Mouse (Mus musculus): Measurements from ENCODE around the gene Map4k1. TPM values are rescaled to one million over a fixed set of nuclear protein-coding genes. Genes with fewer than 3 reads are reported as not detected.

Gene Map4k1
- polyA plus RNA-seq, 2 experiments, result 6.4 to 9.3 TPM

- no peak for TF ChIP-seq POLR2A (IDR thresholded peaks at IDR 0.05; ENCODE audit: borderline replicate concordance, extremely low read depth, insufficient read depth, insufficient read length)
- ATAC-seq (ENCODE audit: low FRiP score, low read depth), result no peak
- no peak overlapping the region for H3K4me3 ChIP-seq (replicated peaks; ENCODE audit: low read length)
- no peak overlapping the region for H3K27ac ChIP-seq (replicated peaks; ENCODE audit: low read depth, low read length)
- whole genome bisulfite sequencing, result 86% methylated on average over 5 of the region's 5 CpGs
- no peak overlapping the region for H3K9ac ChIP-seq (ENCODE audit: low read depth, low read length, severe bottlenecking)
- no peaks in the 10 kb centered on the region for H3K27me3 ChIP-seq (ENCODE audit: control insufficient read depth, insufficient read depth, low read length)
- H3K9me3 ChIP-seq (ENCODE audit: control insufficient read depth, low read length), result no peaks in the 10 kb centered on the region
- no peaks in the 10 kb centered on the region for H3K36me3 ChIP-seq (ENCODE audit: control insufficient read depth, insufficient read depth, low read length)
- no peak for DNase-seq (ENCODE audit: low spot score)
- no peaks in the 10 kb centered on the region for H3K4me1 ChIP-seq (ENCODE audit: control insufficient read depth, insufficient read depth, low read length)
- no peak overlapping the region for H3K4me2 ChIP-seq (replicated peaks; ENCODE audit: low read depth, low read length, severe bottlenecking)
These were observed 44.3 kb downstream of the Map4k1 start for GRCm38 (mm10) chr7:29026195-29026594.

- H3K27me3 ChIP-seq (ENCODE audit: control insufficient read depth, insufficient read depth, low read length), result no peaks in the 10 kb centered on the region
- no peak for TF ChIP-seq POLR2A (IDR thresholded peaks at IDR 0.05; ENCODE audit: borderline replicate concordance, extremely low read depth, insufficient read depth, insufficient read length)
- H3K36me3 ChIP-seq (ENCODE audit: control insufficient read depth, insufficient read depth, low read length), result no peaks in the 10 kb centered on the region
- no peak overlapping the region for H3K9ac ChIP-seq (ENCODE audit: low read depth, low read length, severe bottlenecking)
- H3K27ac ChIP-seq (replicated peaks; ENCODE audit: low read depth, low read length), result no peak overlapping the region
- H3K9me3 ChIP-seq (ENCODE audit: control insufficient read depth, low read length), result no peaks in the 10 kb centered on the region
- DNase-seq (ENCODE audit: low spot score), result no peak
- no peak overlapping the region for H3K4me2 ChIP-seq (replicated peaks; ENCODE audit: low read depth, low read length, severe bottlenecking)
- 76% methylated on average over 4 of the region's 4 CpGs for WGBS
- no peaks in the 10 kb centered on the region for H3K4me1 ChIP-seq (ENCODE audit: control insufficient read depth, insufficient read depth, low read length)
- no peak overlapping the region for H3K4me3 ChIP-seq (replicated peaks; ENCODE audit: low read length)
- no peak for ATAC-seq (ENCODE audit: low FRiP score, low read depth)
These were observed 45.0 kb downstream of the Map4k1 start for GRCm38 (mm10) chr7:29026811-29027210.

GRCm38 (mm10) chr7:29028761-29029160, 46.9 kb downstream of the Map4k1 start:
- H3K4me3 ChIP-seq (replicated peaks; ENCODE audit: low read length), result no peak overlapping the region
- TF ChIP-seq POLR2A (IDR thresholded peaks at IDR 0.05; ENCODE audit: borderline replicate concordance, extremely low read depth, insufficient read depth, insufficient read length), result no peak
- H3K9me3 ChIP-seq (ENCODE audit: control insufficient read depth, low read length), result no peaks in the 10 kb centered on the region
- no peaks in the 10 kb centered on the region for H3K4me1 ChIP-seq (ENCODE audit: control insufficient read depth, insufficient read depth, low read length)
- H3K27ac ChIP-seq (replicated peaks; ENCODE audit: low read depth, low read length), result no peak overlapping the region
- no peak overlapping the region for H3K4me2 ChIP-seq (replicated peaks; ENCODE audit: low read depth, low read length, severe bottlenecking)
- no peak overlapping the region for H3K9ac ChIP-seq (ENCODE audit: low read depth, low read length, severe bottlenecking)
- ATAC-seq (ENCODE audit: low FRiP score, low read depth), result no peak
- 87% methylated on average over 6 of the region's 6 CpGs for WGBS
- no peaks in the 10 kb centered on the region for H3K27me3 ChIP-seq (ENCODE audit: control insufficient read depth, insufficient read depth, low read length)
- no peaks in the 10 kb centered on the region for H3K36me3 ChIP-seq (ENCODE audit: control insufficient read depth, insufficient read depth, low read length)
- no peak for DNase-seq (ENCODE audit: low spot score)

GRCm38 (mm10) chr7:29029690-29030656, 48.1 kb downstream of the Map4k1 start:
- Histone ChIP-seq H3K9ac (ENCODE audit: low read depth, low read length, severe bottlenecking) (no peak overlapping the region), H3K4me2 (replicated peaks; ENCODE audit: low read depth, low read length, severe bottlenecking) (no peak overlapping the region), H3K27ac (replicated peaks; ENCODE audit: low read depth, low read length) (no peak overlapping the region), H3K36me3 (ENCODE audit: control insufficient read depth, insufficient read depth, low read length) (no peaks in the 10 kb centered on the region), H3K9me3 (ENCODE audit: control insufficient read depth, low read length) (no peaks in the 10 kb centered on the region), H3K27me3 (ENCODE audit: control insufficient read depth, insufficient read depth, low read length) (no peaks in the 10 kb centered on the region), H3K4me1 (ENCODE audit: control insufficient read depth, insufficient read depth, low read length) (no peaks in the 10 kb centered on the region), H3K4me3 (replicated peaks; ENCODE audit: low read length) (no peak overlapping the region)
- no peak for ATAC-seq (ENCODE audit: low FRiP score, low read depth)
- 85% methylated on average over 14 of the region's 14 CpGs for WGBS
- no peak for DNase-seq (ENCODE audit: low spot score)
- TF ChIP-seq POLR2A (IDR thresholded peaks at IDR 0.05; ENCODE audit: borderline replicate concordance, extremely low read depth, insufficient read depth, insufficient read length), result no peak

- DNase-seq (ENCODE audit: low spot score), result no peak
- no peak overlapping the region for H3K4me3 ChIP-seq (replicated peaks; ENCODE audit: low read length)
- no peak for TF ChIP-seq POLR2A (IDR thresholded peaks at IDR 0.05; ENCODE audit: borderline replicate concordance, extremely low read depth, insufficient read depth, insufficient read length)
- ATAC-seq (ENCODE audit: low FRiP score, low read depth), result no peak
- H3K9me3 ChIP-seq (ENCODE audit: control insufficient read depth, low read length), result no peaks in the 10 kb centered on the region
- 77% methylated on average over 10 of the region's 10 CpGs for WGBS
- no peak overlapping the region for H3K27ac ChIP-seq (replicated peaks; ENCODE audit: low read depth, low read length)
- H3K9ac ChIP-seq (ENCODE audit: low read depth, low read length, severe bottlenecking), result no peak overlapping the region
- H3K36me3 ChIP-seq (ENCODE audit: control insufficient read depth, insufficient read depth, low read length), result no peaks in the 10 kb centered on the region
- H3K4me1 ChIP-seq (ENCODE audit: control insufficient read depth, insufficient read depth, low read length), result no peaks in the 10 kb centered on the region
- no peak overlapping the region for H3K4me2 ChIP-seq (replicated peaks; ENCODE audit: low read depth, low read length, severe bottlenecking)
- no peaks in the 10 kb centered on the region for H3K27me3 ChIP-seq (ENCODE audit: control insufficient read depth, insufficient read depth, low read length)
These were observed 49.8 kb downstream of the Map4k1 start for GRCm38 (mm10) chr7:29031641-29032040.
